Mouse (Mus musculus): ENCODE data around the gene Sars. TPM values are rescaled to one million over a fixed set of nuclear protein-coding genes. Genes with fewer than 3 reads are reported as not detected.

Gene Sars
- polyA plus RNA-seq (2017; shearing (Covaris generic)): 172 TPM

GRCm38 (mm10) chr3:108444698-108445365 is at the start of gene Sars:
Sars (minus strand) TSS chr3:108445209.

DNA sequence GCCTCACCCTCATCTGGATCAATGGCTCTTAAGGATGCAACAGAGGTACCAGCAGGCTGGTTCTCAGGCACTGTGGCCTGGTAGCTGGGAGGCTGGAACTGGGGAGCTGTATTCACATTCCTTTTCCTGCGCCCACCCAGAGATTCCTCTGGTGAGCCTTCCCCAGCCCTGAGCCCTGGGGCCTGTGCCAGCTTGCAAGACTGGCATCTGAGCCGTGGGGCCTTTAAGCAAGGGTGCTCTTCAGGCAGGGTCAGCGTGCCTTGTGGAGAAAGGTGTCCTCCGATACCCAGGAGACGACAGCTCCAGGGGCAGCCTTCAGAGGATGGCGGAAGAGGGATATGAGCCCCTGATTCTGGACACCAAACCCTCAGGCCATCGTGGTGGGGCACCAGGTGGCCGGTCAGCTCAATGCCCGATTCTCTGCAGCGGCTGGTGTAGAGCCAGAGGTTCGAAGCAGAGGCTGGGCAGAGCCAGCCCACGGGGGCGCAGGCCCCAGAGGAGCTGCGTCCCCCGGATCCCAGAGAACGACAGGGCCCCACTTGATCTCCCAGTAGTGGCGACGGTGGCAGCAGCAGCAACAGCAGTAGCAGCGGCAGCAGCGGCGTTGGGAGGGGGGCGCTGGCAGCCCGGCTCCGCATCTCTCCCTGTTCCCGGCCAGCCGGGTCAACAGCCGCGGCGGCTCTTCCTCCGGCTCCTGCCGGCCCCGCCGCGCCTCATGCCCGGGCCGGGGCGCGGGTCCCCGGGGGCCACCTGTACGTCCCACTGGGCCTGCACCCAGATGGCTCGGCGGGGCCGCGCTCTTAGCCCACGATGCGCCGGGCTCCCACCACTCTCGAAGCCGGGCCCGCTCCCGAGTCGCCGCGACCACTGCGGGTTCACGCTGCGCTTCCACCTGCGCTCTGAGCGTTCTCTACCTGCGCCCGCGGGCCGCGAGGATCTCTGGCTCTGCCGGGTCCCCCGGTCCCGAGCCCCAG is 29.9 kb downstream of the Sars start, which contains the start of gene Celsr2:
Gene Celsr2, minus strand, starts transcription at position 696 of the 974 bp plus-strand sequence.

GRCm38 (mm10) chr3:108383485-108384354 is 61.3 kb downstream of the Sars start, which contains the start of gene Psrc1:
Psrc1 (plus strand) TSS chr3:108383839.

Other genes with a start within 250 kb of the Sars start
- gene Cyb561d1, start 244.0 kb downstream of the Sars start, polyA plus RNA-seq (2017; shearing (Covaris generic)): 25.3 TPM
- 7.8 TPM for gene Atxn7l2, start 234.3 kb downstream of the Sars start, polyA plus RNA-seq (2017; shearing (Covaris generic))
- not detected for gene Sypl2, start 218.6 kb downstream of the Sars start, polyA plus RNA-seq (2017; shearing (Covaris generic))
- gene Psma5, start 188.3 kb downstream of the Sars start, polyA plus RNA-seq (2017; shearing (Covaris generic)): 157 TPM
- gene Sort1, start 161.1 kb downstream of the Sars start, polyA plus RNA-seq (2017; shearing (Covaris generic)): 0.10 TPM
- not detected for gene Mybphl, start 80.3 kb downstream of the Sars start, polyA plus RNA-seq (2017; shearing (Covaris generic))
- 2.9 TPM for gene Psrc1, start 61.4 kb downstream of the Sars start, polyA plus RNA-seq (2017; shearing (Covaris generic))
- 0.40 TPM for gene Celsr2, start 29.7 kb downstream of the Sars start, polyA plus RNA-seq (2017; shearing (Covaris generic))
- gene 1700013F07Rik, start 88.9 kb upstream of the Sars start, polyA plus RNA-seq (2017; shearing (Covaris generic)): 0.37 TPM
- 0.97 TPM for gene 5330417C22Rik, start 91.3 kb upstream of the Sars start, polyA plus RNA-seq (2017; shearing (Covaris generic))
- gene Tmem167b, start 117.3 kb upstream of the Sars start, polyA plus RNA-seq (2017; shearing (Covaris generic)): 34.3 TPM
- gene Taf13, start 126.5 kb upstream of the Sars start, polyA plus RNA-seq (2017; shearing (Covaris generic)): 30.2 TPM
- 14.4 TPM for gene Wdr47, start 146.1 kb upstream of the Sars start, polyA plus RNA-seq (2017; shearing (Covaris generic))
- gene Clcc1, start 208.7 kb upstream of the Sars start, polyA plus RNA-seq (2017; shearing (Covaris generic)): 71.2 TPM